Mouse (Mus musculus) layer of hippocampus, postnatal 14 days (tissue): ENCODE measurements around the gene Rcn3. TPM values are rescaled to one million over a fixed set of nuclear protein-coding genes. Genes with fewer than 3 reads are reported as not detected.

Source experiments
- DNase-seq, 2 experiments: peaks; one replicate each; pipeline ENCODE4 v3.0.0; 2021 to 2022; ENCODE audit warnings: low spot score in 2 of 2, mixed read lengths in 1 of 2
- total RNA-seq, 2 experiments: library from RNA; stranded (reverse); gene quantifications; 2 replicates each; pipeline ENCODE4 v1.2.3; 2021

Gene Rcn3
- total RNA-seq, 2 experiments from 2014 or later: 10.3 to 13.8 TPM

- DNase-seq: no peak
Observed at GRCm38 (mm10) chr7:45075405-45075804, 16.6 kb downstream of the Rcn3 start.

GRCm38 (mm10) chr7:45073949-45074348, 18.1 kb downstream of the Rcn3 start:
- DNase-seq: no peak

- DNase-seq: no peak
Observed at GRCm38 (mm10) chr7:45073171-45073707, 18.8 kb downstream of the Rcn3 start.

GRCm38 (mm10) chr7:45072230-45072629, 19.8 kb downstream of the Rcn3 start:
- DNase-seq: no peak

GRCm38 (mm10) chr7:45069671-45070070, 22.4 kb downstream of the Rcn3 start:
- DNase-seq: no peak

GRCm38 (mm10) chr7:45068000-45068318, 24.1 kb downstream of the Rcn3 start:
- no peak for DNase-seq

GRCm38 (mm10) chr7:45067190-45067999, 24.6 kb downstream of the Rcn3 start:
- no peak for DNase-seq

GRCm38 (mm10) chr7:45062239-45062835, 29.7 kb downstream of the Rcn3 start, which contains the start of the genes Nosip and Prrg2:
Gene Nosip, plus strand, starts transcription at chr7:45062429.
Gene Prrg2, minus strand, starts transcription at chr7:45062677.
- peak; percentile 95 to 97 for DNase-seq

- no peak for DNase-seq
Observed at GRCm38 (mm10) chr7:45061532-45062075, 30.4 kb downstream of the Rcn3 start.

GRCm38 (mm10) chr7:45060632-45061122, 31.3 kb downstream of the Rcn3 start:
- no peak for DNase-seq

- no peak for DNase-seq
Observed at GRCm38 (mm10) chr7:45058607-45059571, 33.1 kb downstream of the Rcn3 start.

GRCm38 (mm10) chr7:45056972-45057348, 35.1 kb downstream of the Rcn3 start:
- DNase-seq: no peak

- no peak for DNase-seq
Observed at GRCm38 (mm10) chr7:45056329-45056971, 35.6 kb downstream of the Rcn3 start.

- DNase-seq: peak; percentile 81 to 96
Observed at GRCm38 (mm10) chr7:45053931-45054510, 38.0 kb downstream of the Rcn3 start.

- peak; percentile 79 to 83 for DNase-seq
Observed at GRCm38 (mm10) chr7:45053117-45053930, 38.7 kb downstream of the Rcn3 start.

GRCm38 (mm10) chr7:45052862-45053116, 39.2 kb downstream of the Rcn3 start, which contains the start of gene Prr12:
Gene Prr12, minus strand, starts transcription at chr7:45052881.
- DNase-seq: no peak

- DNase-seq: peak; percentile 51 to 60
Observed at GRCm38 (mm10) chr7:45052181-45052861, 39.7 kb downstream of the Rcn3 start.

GRCm38 (mm10) chr7:45051601-45051974, 40.4 kb downstream of the Rcn3 start:
- DNase-seq: no peak
